Mouse (Mus musculus) C2C12 (cell line): ENCODE measurements at regions not wholly inside any gene's neighbourhood (a gene's known extent, or its start where the extent isn't known, plus 50 kb on each side); places are given as distances from the start of the nearest gene placed in this dataset.

Experiments used
- CEBPB ChIP-seq: IDR thresholded peaks from one replicate; pipeline ENCODE4 v1.6.1; 2011; ENCODE audit warnings: low read depth, mild to moderate bottlenecking, control low read depth, moderate library complexity
- CTCF ChIP-seq: IDR thresholded peaks from one replicate; pipeline ENCODE4 v1.5.1; 2011; ENCODE audit not compliant: control insufficient read depth, insufficient read depth, insufficient read length
- MAX ChIP-seq: IDR thresholded peaks from one replicate; pipeline ENCODE4 v1.6.1; 2011; ENCODE audit warnings: mild to moderate bottlenecking, control low read depth
- MYOG ChIP-seq: IDR thresholded peaks from one replicate; pipeline ENCODE4 v1.6.1; 2011; ENCODE audit not compliant: control insufficient read depth, insufficient read length; ENCODE audit errors: extremely low read depth
- USF1 ChIP-seq: IDR thresholded peaks from one replicate; pipeline ENCODE4 v1.6.1; 2011; ENCODE audit warnings: low read depth, mild to moderate bottlenecking, control low read depth, moderate library complexity

DNA sequence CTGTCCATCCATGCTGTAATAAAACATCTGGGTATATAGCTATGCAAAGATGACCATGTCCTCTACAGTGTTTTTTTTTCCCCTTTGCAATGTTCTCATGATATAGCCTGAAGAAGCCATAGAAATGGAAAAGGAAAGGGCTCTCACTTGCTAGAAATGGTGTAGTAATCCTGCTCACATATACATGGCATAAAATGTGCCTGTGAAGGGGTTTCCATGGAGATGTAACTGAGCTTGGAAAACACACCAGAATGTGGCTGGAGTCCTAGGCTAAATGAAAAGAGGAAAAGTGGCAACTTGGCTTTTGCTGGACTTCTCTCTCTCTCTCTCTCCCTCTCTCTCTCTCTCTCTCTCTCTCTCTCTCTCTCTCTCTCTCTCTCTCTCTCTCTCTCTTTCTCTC, 178.7 kb upstream of the Negr1 start:
- TF ChIP-seq MYOG (no peak), CTCF (no peak), USF1 (no peak), MAX (no peak), CEBPB (no peak)
